Mouse (Mus musculus) midbrain, postnatal 0 days (tissue): ENCODE data around the gene Slc16a14. TPM values are rescaled to one million over a fixed set of nuclear protein-coding genes. Genes with fewer than 3 reads are reported as not detected.

Experiments
- ATAC-seq: fragments of 200-750 bp; cut with Nextera tagmentation; 2 replicates; pipeline ENCODE4 v1.8.0; 2017; ENCODE audit warnings: moderate number of reproducible peaks, mild to moderate bottlenecking, moderate TSS enrichment, moderate library complexity; ENCODE audit not compliant: low FRiP score
- DNase-seq: peaks from one replicate; pipeline ENCODE4 v3.0.0-alpha.2; 2015; ENCODE audit warnings: low spot score
- H3K27ac ChIP-seq: fragments of 300-500 bp; sonication (generic); 2 replicates; pipeline ENCODE4 v1.5.1; 2014; ENCODE audit warnings: low read depth, mild to moderate bottlenecking, low read length, mixed read lengths
- H3K27me3 ChIP-seq: fragments of 300-500 bp; sonication (generic); 2 replicates; pipeline ENCODE4 v1.6.1; 2014; ENCODE audit warnings: low read length, control low read depth, mixed read lengths; ENCODE audit not compliant: insufficient read depth
- H3K36me3 ChIP-seq: fragments of 300-500 bp; sonication (generic); 2 replicates; pipeline ENCODE4 v1.6.1; 2014; ENCODE audit warnings: low read length, control low read depth, mixed read lengths; ENCODE audit not compliant: insufficient read depth
- H3K4me1 ChIP-seq: fragments of 300-500 bp; sonication (generic); 2 replicates; pipeline ENCODE4 v1.6.1; 2014; ENCODE audit warnings: mild to moderate bottlenecking, control low read depth, antibody characterized with exemption, low read length, mixed read lengths; ENCODE audit not compliant: insufficient read depth
- H3K4me2 ChIP-seq: fragments of 300-500 bp; sonication (generic); 2 replicates; pipeline ENCODE4 v1.6.1; 2014; ENCODE audit warnings: low read depth, mild to moderate bottlenecking, low read length, mixed read lengths; ENCODE audit not compliant: poor library complexity, severe bottlenecking
- H3K4me3 ChIP-seq: fragments of 300-500 bp; sonication (generic); 2 replicates; pipeline ENCODE4 v1.5.1; 2014; ENCODE audit warnings: low read depth, mild to moderate bottlenecking, low read length, moderate library complexity
- H3K9ac ChIP-seq: fragments of 300-500 bp; sonication (generic); replicated peaks from 2 replicates; pipeline ENCODE4 v1.6.1; 2014; ENCODE audit warnings: mild to moderate bottlenecking, low read length, moderate library complexity, mixed read lengths; ENCODE audit not compliant: poor library complexity, severe bottlenecking
- H3K9me3 ChIP-seq: fragments of 300-500 bp; sonication (generic); 2 replicates; pipeline ENCODE4 v1.6.1; 2016; ENCODE audit warnings: low read length, control low read depth
- CTCF ChIP-seq: IDR thresholded peaks from 2 replicates; pipeline ENCODE4 v1.5.1; 2016; ENCODE audit warnings: antibody characterized with exemption, mild to moderate bottlenecking
- WGBS: fragments of 180-500 bp; shearing (Covaris S2); extraction: QIAGEN DNeasy Blood & Tissue Kit; methylation state at CpG from one replicate; pipeline ENCODE4 v1.1.7; 2014; 5-methylcytosine and 5-hydroxymethylcytosine counted together
- polyA plus RNA-seq: library from polyadenylated mRNA; unstranded; fragments of >200 nt; fragmentation: Nextera tagmentation; extraction: Ambion mirVana; gene quantifications from 2 replicates; pipeline ENCODE4 v1.2.1, GENCODE M21; 2015
- total RNA-seq: library from RNA; depleted of rRNA; stranded (reverse); fragments of >200 nt; gene quantifications from 2 replicates; pipeline ENCODE4 v1.2.3, GENCODE M21; 2014

Slc16a14 gene
- total and polyA plus RNA-seq, 2 experiments from 2014 or later: 17.5 to 19.7 TPM

GRCm38 (mm10) chr1:84923432-84923831 lies 11.5 kb downstream of the Slc16a14 start:
- no peak for TF ChIP-seq CTCF
- no peak overlapping the region for H3K27ac ChIP-seq
- no peak for ATAC-seq
- H3K9ac ChIP-seq: no peak overlapping the region
- H3K36me3 ChIP-seq: peaks cover 17% of the 10 kb centered on the region
- no peak overlapping the region for H3K4me3 ChIP-seq
- H3K4me2 ChIP-seq: no peak overlapping the region
- H3K27me3 ChIP-seq: no peaks in the 10 kb centered on the region
- no peaks in the 10 kb centered on the region for H3K9me3 ChIP-seq
- 88% methylated on average over 2 of the region's 2 CpGs for WGBS
- DNase-seq: no peak
- H3K4me1 ChIP-seq: no peaks in the 10 kb centered on the region

- Histone ChIP-seq H3K27me3 (no peaks in the 10 kb centered on the region), H3K27ac (no peak overlapping the region), H3K36me3 (peaks cover 19% of the 10 kb centered on the region), H3K9ac (no peak overlapping the region), H3K9me3 (no peaks in the 10 kb centered on the region), H3K4me3 (no peak overlapping the region), H3K4me2 (no peak overlapping the region), H3K4me1 (no peaks in the 10 kb centered on the region)
- no peak for TF ChIP-seq CTCF
- 94% methylated on average over 3 of the region's 3 CpGs for WGBS
- no peak for ATAC-seq
- no peak for DNase-seq
Measured at GRCm38 (mm10) chr1:84918865-84919264, 16.1 kb downstream of the Slc16a14 start.

- Histone ChIP-seq H3K36me3 (peaks cover 29% of the 10 kb centered on the region), H3K4me2 (no peak overlapping the region), H3K9ac (no peak overlapping the region), H3K9me3 (no peaks in the 10 kb centered on the region), H3K27ac (no peak overlapping the region), H3K4me1 (no peaks in the 10 kb centered on the region), H3K27me3 (no peaks in the 10 kb centered on the region), H3K4me3 (no peak overlapping the region)
- ATAC-seq (no peak), DNase-seq (no peak)
- whole genome bisulfite sequencing: 95% methylated on average over 4 of the region's 4 CpGs
- no peak for TF ChIP-seq CTCF
Measured at GRCm38 (mm10) chr1:84915010-84915409, 19.9 kb downstream of the Slc16a14 start.

- no peak for ATAC-seq
- Histone ChIP-seq H3K4me2 (no peak overlapping the region), H3K9ac (no peak overlapping the region), H3K4me3 (no peak overlapping the region), H3K36me3 (peaks cover 22% of the 10 kb centered on the region), H3K27ac (no peak overlapping the region), H3K27me3 (no peaks in the 10 kb centered on the region), H3K4me1 (no peaks in the 10 kb centered on the region), H3K9me3 (no peaks in the 10 kb centered on the region)
- no peak for TF ChIP-seq CTCF
- WGBS: 93% methylated on average over 11 of the region's 11 CpGs
- no peak for DNase-seq
Measured at GRCm38 (mm10) chr1:84912571-84912970, 22.4 kb downstream of the Slc16a14 start.

- ATAC-seq (no peak), DNase-seq (no peak)
- Histone ChIP-seq H3K27ac (no peak overlapping the region), H3K4me3 (no peak overlapping the region), H3K9me3 (no peaks in the 10 kb centered on the region), H3K4me2 (no peak overlapping the region), H3K4me1 (no peaks in the 10 kb centered on the region), H3K27me3 (no peaks in the 10 kb centered on the region), H3K36me3 (peaks cover 18% of the 10 kb centered on the region), H3K9ac (no peak overlapping the region)
- WGBS: 49% methylated on average over 8 of the region's 8 CpGs
- TF ChIP-seq CTCF: no peak
Measured at GRCm38 (mm10) chr1:84910177-84910804, 24.6 kb downstream of the Slc16a14 start.

GRCm38 (mm10) chr1:84904467-84904866 lies 30.5 kb downstream of the Slc16a14 start:
- Histone ChIP-seq H3K4me1 (no peaks in the 10 kb centered on the region), H3K9me3 (no peaks in the 10 kb centered on the region), H3K27ac (no peak overlapping the region), H3K4me3 (no peak overlapping the region), H3K27me3 (no peaks in the 10 kb centered on the region), H3K9ac (no peak overlapping the region), H3K36me3 (0 out of 2 replicates have a peak, but pooled peaks cover 3% of the 10 kb centered on the region), H3K4me2 (no peak overlapping the region)
- no peak for ATAC-seq
- WGBS: 92% methylated on average over 2 of the region's 2 CpGs
- no peak for TF ChIP-seq CTCF
- DNase-seq: peak; percentile 14
